Mouse (Mus musculus): ENCODE measurements around the gene Mbnl2.

- TF ChIP-seq CTCF (IDR thresholded peaks at IDR 0.05; ENCODE audit: borderline replicate concordance, control insufficient read depth, extremely low read depth, insufficient read depth, low read length, poor library complexity) (no peak), POLR2A (IDR thresholded peaks at IDR 0.05; ENCODE audit: control insufficient read depth, extremely low read depth, insufficient read depth, low read length, poor library complexity) (no peak)
These were observed 36.0 kb downstream of the Mbnl2 start for GRCm38 (mm10) chr14:120311330-120312097.

All from thymus, adult 2 months (tissue).